Mouse (Mus musculus) myocyte (in vitro differentiated cells): Measurements from ENCODE around the gene Spata48. TPM values are rescaled to one million over a fixed set of nuclear protein-coding genes. Genes with fewer than 3 reads are reported as not detected.

Experiments used
- H3K27me3 ChIP-seq: one replicate; pipeline ENCODE4 v1.6.1; 2011; ENCODE audit not compliant: control insufficient read depth, insufficient read depth, insufficient read length
- H3K36me3 ChIP-seq: one replicate; pipeline ENCODE4 v1.6.1; 2011; ENCODE audit not compliant: control insufficient read depth, insufficient read depth
- H3K4me2 ChIP-seq: one replicate; pipeline ENCODE4 v1.6.1; 2011; ENCODE audit warnings: low read depth, control low read depth
- H3K4me3 ChIP-seq: one replicate; pipeline ENCODE4 v1.5.1; 2011; ENCODE audit warnings: mild to moderate bottlenecking, control low read depth, moderate library complexity
- H3K79me2 ChIP-seq: one replicate; pipeline ENCODE4 v1.6.1; 2011; ENCODE audit not compliant: control insufficient read depth, insufficient read depth
- H3ac ChIP-seq: one replicate; pipeline ENCODE4 v1.6.1; 2011; ENCODE audit not compliant: control insufficient read depth, insufficient read length
- CEBPB ChIP-seq: IDR thresholded peaks from 2 replicates; pipeline ENCODE4 v1.6.1; 2011; ENCODE audit warnings: mild to moderate bottlenecking, moderate library complexity; ENCODE audit not compliant: poor library complexity, insufficient read depth, severe bottlenecking
- E2F4 ChIP-seq: IDR thresholded peaks from one replicate; pipeline ENCODE4 v1.6.1; 2011; ENCODE audit warnings: mild to moderate bottlenecking, control low read depth, moderate library complexity; ENCODE audit not compliant: insufficient read depth
- MAX ChIP-seq: IDR thresholded peaks from one replicate; pipeline ENCODE4 v1.6.1; 2011; ENCODE audit warnings: low read depth, mild to moderate bottlenecking, control low read depth
- MYOD1 ChIP-seq, 3 experiments: IDR thresholded peaks; one replicate each; pipeline ENCODE4 v1.6.1; 2011; ENCODE audit warnings: control low read depth in 2 of 3, low read depth in 2 of 3, mild to moderate bottlenecking in 2 of 3, moderate library complexity in 1 of 3; ENCODE audit not compliant: insufficient read length in 2 of 3, control insufficient read depth in 1 of 3
- MYOG ChIP-seq, 3 experiments: IDR thresholded peaks; one replicate each; pipeline ENCODE4 v1.6.1; 2011; ENCODE audit warnings: control low read depth in 2 of 3, low read depth in 2 of 3, mild to moderate bottlenecking in 2 of 3; ENCODE audit not compliant: insufficient read length in 2 of 3, control insufficient read depth in 1 of 3, insufficient read depth in 1 of 3
- POLR2A ChIP-seq: IDR thresholded peaks from one replicate; pipeline ENCODE4 v1.6.1; 2011; ENCODE audit warnings: low read depth, mild to moderate bottlenecking, control low read depth, moderate library complexity; ENCODE audit not compliant: insufficient read length
- POLR2AphosphoS2 ChIP-seq: IDR thresholded peaks from one replicate; pipeline ENCODE4 v1.6.1; 2011; ENCODE audit warnings: low read depth, control low read depth; ENCODE audit not compliant: insufficient read length
- REST ChIP-seq: IDR thresholded peaks from one replicate; pipeline ENCODE4 v1.6.1; 2011; ENCODE audit warnings: mild to moderate bottlenecking, control low read depth, moderate library complexity; ENCODE audit not compliant: insufficient read depth, insufficient read length
- SRF ChIP-seq: IDR thresholded peaks from one replicate; pipeline ENCODE4 v1.6.1; 2011; ENCODE audit warnings: low read depth; ENCODE audit not compliant: control insufficient read depth, insufficient read length
- TCF12 ChIP-seq: IDR thresholded peaks from one replicate; pipeline ENCODE4 v1.6.1; 2011; ENCODE audit warnings: mild to moderate bottlenecking, control low read depth; ENCODE audit not compliant: poor library complexity, insufficient read depth, severe bottlenecking
- TCF3 ChIP-seq: IDR thresholded peaks from one replicate; pipeline ENCODE4 v1.6.1; 2011; ENCODE audit warnings: low read depth, control low read depth; ENCODE audit not compliant: insufficient read length
- USF1 ChIP-seq: IDR thresholded peaks from one replicate; pipeline ENCODE4 v1.6.1; 2011; ENCODE audit warnings: low read depth, mild to moderate bottlenecking, control low read depth, moderate library complexity
- polyA plus RNA-seq: library from polyadenylated mRNA; unstranded; fragments of >200 nt; fragmentation: generic; extraction: Trizol; gene quantifications from one replicate; pipeline ENCODE4 v1.2.1, GENCODE M21; 2012; ENCODE audit warnings: missing spikeins

Spata48 gene
- polyA plus RNA-seq, 1 experiment: not detected

DNA sequence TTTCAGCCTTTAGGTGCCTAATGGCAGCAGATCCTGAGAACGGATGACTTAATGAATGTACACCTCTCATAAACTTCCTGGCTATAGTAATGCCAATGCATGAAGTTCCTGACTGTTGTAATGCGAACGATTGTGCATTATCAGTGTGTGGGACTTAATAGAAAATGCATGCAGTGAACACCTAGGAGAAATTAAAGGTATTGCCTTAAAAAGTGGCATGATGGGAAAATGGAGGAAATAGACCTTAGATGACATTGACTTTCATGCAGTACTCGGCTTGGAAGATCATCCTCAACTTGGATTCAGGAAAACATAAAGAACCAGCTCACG lies 632 bp downstream of the Spata48 start:
- TF ChIP-seq TCF12 (no peak), MYOD1 (IDR thresholded peaks at IDR 0.05; ENCODE audit: control insufficient read depth in 1 of 3, insufficient read length in 2 of 3, low read depth in 2 of 3) (no peak), POLR2AphosphoS2 (no peak), USF1 (no peak), REST (no peak)
- H3K4me2 ChIP-seq: no peak overlapping the region

DNA sequence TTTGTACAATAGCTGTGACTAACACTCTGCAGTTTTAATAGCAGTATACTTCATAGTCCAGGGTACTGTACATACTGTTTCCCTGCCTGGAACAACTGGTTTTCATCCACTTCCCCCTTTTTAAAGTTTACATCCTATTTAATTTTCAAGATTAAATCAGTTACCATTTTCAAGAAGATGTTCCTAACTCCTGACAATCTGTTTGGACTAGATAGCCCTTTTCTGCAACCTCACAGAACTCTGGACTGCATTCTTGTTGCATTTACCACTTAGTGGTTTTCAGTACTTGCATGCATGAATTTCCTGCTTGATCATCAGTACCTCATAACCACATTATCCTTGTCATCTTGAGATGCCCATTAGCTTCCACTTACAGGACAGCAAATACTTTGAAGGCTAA lies 7.0 kb downstream of the Spata48 start:
- TF ChIP-seq TCF12 (no peak), MAX (no peak), USF1 (no peak), MYOD1 (IDR thresholded peaks at IDR 0.05; ENCODE audit: control insufficient read depth in 1 of 3, insufficient read length in 2 of 3, low read depth in 2 of 3) (no peak), MYOG (IDR thresholded peaks at IDR 0.05; ENCODE audit: control insufficient read depth in 1 of 3, insufficient read depth in 1 of 3, insufficient read length in 2 of 3, low read depth in 2 of 3) (no peak), TCF3 (no peak), CEBPB (no peak), SRF (no peak), POLR2A (no peak), E2F4 (no peak), POLR2AphosphoS2 (no peak), REST (no peak)
- no peaks in the 10 kb centered on the region for H3K79me2 ChIP-seq
- H3K4me3 ChIP-seq: no peak overlapping the region
- no peak overlapping the region for H3ac ChIP-seq
- no peaks in the 10 kb centered on the region for H3K27me3 ChIP-seq
- no peaks in the 10 kb centered on the region for H3K36me3 ChIP-seq
- H3K4me2 ChIP-seq: no peak overlapping the region

More for the DNA sequence above, 632 bp downstream of the Spata48 start:
- H3K4me3 ChIP-seq: no peak overlapping the region
- no peak overlapping the region for H3ac ChIP-seq
- H3K36me3 ChIP-seq: no peaks in the 10 kb centered on the region
- H3K79me2 ChIP-seq: no peaks in the 10 kb centered on the region
- H3K27me3 ChIP-seq: no peaks in the 10 kb centered on the region

DNA sequence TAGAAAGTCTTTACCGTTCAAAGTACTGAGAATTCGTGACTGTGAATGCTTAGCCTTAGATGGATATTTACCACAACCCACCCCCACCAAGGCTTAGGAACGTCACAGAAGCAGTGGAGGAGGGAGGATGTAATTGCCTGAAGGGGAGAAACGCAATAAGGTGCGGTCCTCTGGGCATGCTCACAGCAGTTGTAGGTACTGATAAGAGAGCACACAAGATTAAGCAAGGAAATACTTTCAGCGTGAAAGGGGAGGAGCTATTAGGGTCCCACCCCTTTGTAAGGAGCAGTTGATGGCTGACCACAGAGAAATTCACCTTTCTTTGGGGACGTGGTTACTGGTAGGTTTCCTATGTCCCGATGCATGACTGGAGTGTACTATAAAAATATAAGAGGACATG lies 22.5 kb downstream of the Spata48 start:
- Histone ChIP-seq H3ac (no peak overlapping the region), H3K36me3 (no peaks in the 10 kb centered on the region), H3K27me3 (no peaks in the 10 kb centered on the region), H3K4me3 (no peak overlapping the region), H3K4me2 (no peak overlapping the region), H3K79me2 (no peaks in the 10 kb centered on the region)
- TF ChIP-seq MAX (no peak), TCF3 (no peak), POLR2A (no peak), REST (no peak), MYOG (IDR thresholded peaks at IDR 0.05; ENCODE audit: control insufficient read depth in 1 of 3, insufficient read depth in 1 of 3, insufficient read length in 2 of 3, low read depth in 2 of 3) (no peak), E2F4 (no peak), POLR2AphosphoS2 (no peak), CEBPB (no peak)

DNA sequence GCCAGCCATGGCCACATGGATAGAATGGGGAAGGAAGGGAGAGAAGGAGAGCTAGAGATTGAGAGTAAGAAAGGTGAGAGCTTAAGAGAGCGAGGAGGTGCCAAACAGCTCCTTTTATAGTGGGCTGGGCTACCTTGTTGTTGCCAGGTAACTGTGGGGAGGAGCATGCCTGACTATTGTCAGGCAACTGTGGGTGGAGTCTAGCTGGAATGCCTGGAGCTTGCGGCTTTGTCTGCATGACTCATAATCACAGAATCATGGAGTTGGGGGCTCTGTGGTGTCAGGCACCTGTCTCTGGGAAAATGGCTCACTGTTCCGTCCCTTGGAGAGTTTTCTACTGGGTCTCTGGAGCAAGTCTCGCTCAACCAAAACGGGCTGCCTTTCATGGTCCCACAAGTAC lies 30.1 kb downstream of the Spata48 start:
- H3ac ChIP-seq: no peak overlapping the region
- no peaks in the 10 kb centered on the region for H3K27me3 ChIP-seq
- H3K79me2 ChIP-seq: no peaks in the 10 kb centered on the region
- H3K36me3 ChIP-seq: no peaks in the 10 kb centered on the region
- no peak for TF ChIP-seq TCF12
- no peak for TF ChIP-seq E2F4
- TF ChIP-seq MYOG (IDR thresholded peaks at IDR 0.05; ENCODE audit: control insufficient read depth in 1 of 3, insufficient read depth in 1 of 3, insufficient read length in 2 of 3, low read depth in 2 of 3): no peak
- no peak for TF ChIP-seq MAX
- no peak for TF ChIP-seq CEBPB
- TF ChIP-seq TCF3: no peak
- TF ChIP-seq POLR2AphosphoS2: no peak
- TF ChIP-seq REST: no peak
- TF ChIP-seq USF1: no peak
- no peak for TF ChIP-seq MYOD1 (IDR thresholded peaks at IDR 0.05; ENCODE audit: control insufficient read depth in 1 of 3, insufficient read length in 2 of 3, low read depth in 2 of 3)
- TF ChIP-seq SRF: no peak
- no peak for TF ChIP-seq POLR2A
- H3K4me2 ChIP-seq: no peak overlapping the region
- no peak overlapping the region for H3K4me3 ChIP-seq

DNA sequence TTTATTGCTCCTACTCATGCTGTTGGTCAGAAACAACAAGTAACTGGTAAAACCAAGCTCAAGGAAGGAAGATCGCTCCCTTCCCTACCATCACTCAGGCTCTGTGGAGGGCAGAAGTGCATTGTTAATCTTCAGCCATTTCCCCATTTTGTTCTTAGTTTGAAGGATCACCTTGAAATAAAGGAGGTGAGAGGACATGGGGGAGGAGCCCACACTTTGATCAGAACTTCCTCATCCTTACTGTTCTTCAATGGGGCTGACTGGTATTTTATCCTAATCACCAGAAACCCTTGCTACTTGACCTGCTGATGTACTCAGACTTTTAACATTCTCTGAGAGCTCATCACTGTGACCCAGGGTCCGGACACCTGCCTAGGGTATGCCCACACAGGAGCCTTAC lies 33.8 kb downstream of the Spata48 start:
- Histone ChIP-seq H3K4me3 (no peak overlapping the region), H3K79me2 (no peaks in the 10 kb centered on the region)

More for the DNA sequence above, 33.8 kb downstream of the Spata48 start:
- Histone ChIP-seq H3K4me2 (no peak overlapping the region), H3ac (no peak overlapping the region), H3K36me3 (no peaks in the 10 kb centered on the region), H3K27me3 (no peaks in the 10 kb centered on the region)
- TF ChIP-seq MAX (no peak), POLR2A (no peak), POLR2AphosphoS2 (no peak), MYOD1 (IDR thresholded peaks at IDR 0.05; ENCODE audit: control insufficient read depth in 1 of 3, insufficient read length in 2 of 3, low read depth in 2 of 3) (no peak), SRF (no peak), REST (no peak)
